Mouse (Mus musculus) stomach, postnatal 0 days (tissue): ENCODE results near the gene Uqcrfs1.

Experiments
- CTCF ChIP-seq: IDR thresholded peaks from 2 replicates; pipeline ENCODE4 v1.5.1; 2016; ENCODE audit warnings: antibody characterized with exemption, low read depth, mild to moderate bottlenecking, moderate library complexity
- EP300 ChIP-seq: optimal IDR thresholded peaks from 2 replicates; pipeline ENCODE3; 2016; ENCODE audit warnings: antibody characterized with exemption

- TF ChIP-seq CTCF (no peak), EP300 (no peak)
Observed at GRCm38 (mm10) chr13:30560052-30560451, 14.9 kb upstream of the Uqcrfs1 start.
